Mouse (Mus musculus) lung, adult 2 months (tissue): ENCODE measurements around the gene Rwdd3. TPM values are rescaled to one million over a fixed set of nuclear protein-coding genes. Genes with fewer than 3 reads are reported as not detected.

Experiments
- DNase-seq: peaks from one replicate; pipeline ENCODE4 v3.0.0; 2022
- H3K4me1 ChIP-seq: fragments of 200-500 bp; 2 replicates; pipeline ENCODE4 v1.6.1; 2011; ENCODE audit warnings: low read length; ENCODE audit not compliant: control insufficient read depth, insufficient read depth
- H3K4me3 ChIP-seq: fragments of 200-500 bp; replicated peaks from 2 replicates; pipeline ENCODE3; 2011; ENCODE audit warnings: low read depth, mild to moderate bottlenecking, control low read depth, low read length; ENCODE audit errors: extremely low read depth
- CTCF ChIP-seq: fragments of 200-500 bp; IDR thresholded peaks from 2 replicates; pipeline ENCODE4 v1.5.1; 2011; ENCODE audit warnings: mild to moderate bottlenecking, low read length, control low read depth; ENCODE audit not compliant: insufficient read depth
- POLR2A ChIP-seq: fragments of 200-500 bp; IDR thresholded peaks from 2 replicates; pipeline ENCODE4 v1.6.1; 2011; ENCODE audit warnings: low read depth, mild to moderate bottlenecking, control low read depth, low read length, borderline replicate concordance; ENCODE audit errors: extremely low read depth
- WGBS: fragments of 180-500 bp; shearing (Covaris S2); methylation state at CpG from one replicate; pipeline ENCODE4 v1.1.7; 2018; 5-methylcytosine and 5-hydroxymethylcytosine counted together
- polyA plus RNA-seq: library from polyadenylated mRNA; depleted of rRNA; stranded (reverse); fragments of >200 nt; gene quantifications from 2 replicates; pipeline ENCODE4 v1.2.3, GENCODE M21; 2012

The Rwdd3 gene
- polyA plus RNA-seq, 1 experiment: 3.3 TPM

- no peak for TF ChIP-seq POLR2A
- TF ChIP-seq CTCF: no peak
- H3K4me1 ChIP-seq: no peaks in the 10 kb centered on the region; the same call in 1 of the 2 replicates
- WGBS: 61% methylated on average over 7 of the region's 7 CpGs
- DNase-seq: no peak
- no peak overlapping the region for H3K4me3 ChIP-seq
Observed at GRCm38 (mm10) chr3:121187510-121187909, 16.0 kb upstream of the Rwdd3 start.

GRCm38 (mm10) chr3:121186925-121187324 lies 15.4 kb upstream of the Rwdd3 start:
- 54% methylated on average over 3 of the region's 3 CpGs for WGBS
- no peak for DNase-seq
- TF ChIP-seq CTCF: no peak
- TF ChIP-seq POLR2A: no peak

GRCm38 (mm10) chr3:121185197-121185596 lies 13.7 kb upstream of the Rwdd3 start:
- TF ChIP-seq CTCF: no peak
- TF ChIP-seq POLR2A: no peak
- Histone ChIP-seq H3K4me3 (no peak overlapping the region), H3K4me1 (no peaks in the 10 kb centered on the region; the same call in 1 of the 2 replicates)
- 72% methylated on average over 3 of the region's 3 CpGs for WGBS
- no peak for DNase-seq

More at GRCm38 (mm10) chr3:121186925-121187324, 15.4 kb upstream of the Rwdd3 start:
- Histone ChIP-seq H3K4me1 (no peaks in the 10 kb centered on the region; the same call in 1 of the 2 replicates), H3K4me3 (no peak overlapping the region)

- TF ChIP-seq POLR2A (no peak), CTCF (no peak)
- no peak for DNase-seq
- H3K4me1 ChIP-seq: no peaks in the 10 kb centered on the region; the same call in 1 of the 2 replicates
- 89% methylated on average over 1 of the region's 1 CpGs for WGBS
- no peak overlapping the region for H3K4me3 ChIP-seq
Observed at GRCm38 (mm10) chr3:121176011-121176410, 4.5 kb upstream of the Rwdd3 start.

- no peak overlapping the region for H3K4me3 ChIP-seq
- WGBS: 46% methylated on average over 9 of the region's 9 CpGs
- no peak for DNase-seq
- TF ChIP-seq POLR2A (no peak), CTCF (no peak)
- H3K4me1 ChIP-seq: no peaks in the 10 kb centered on the region; the same call in 1 of the 2 replicates
Observed at GRCm38 (mm10) chr3:121174248-121174945, 2.9 kb upstream of the Rwdd3 start.

GRCm38 (mm10) chr3:121172718-121173117 lies 1.2 kb upstream of the Rwdd3 start:
- Histone ChIP-seq H3K4me3 (no peak overlapping the region), H3K4me1 (no peaks in the 10 kb centered on the region; the same call in 1 of the 2 replicates)
- TF ChIP-seq POLR2A (no peak), CTCF (no peak)
- no peak for DNase-seq
- 86% methylated on average over 2 of the region's 2 CpGs for WGBS

GRCm38 (mm10) chr3:121171872-121172265 lies 374 bp upstream of the Rwdd3 start:
- TF ChIP-seq CTCF (no peak), POLR2A (no peak)
- no peaks in the 10 kb centered on the region; the same call in 1 of the 2 replicates for H3K4me1 ChIP-seq
- no peak for DNase-seq
- H3K4me3 ChIP-seq: peak overlapping the region; percentile 15
- WGBS: 28% methylated on average over 6 of the region's 6 CpGs

GRCm38 (mm10) chr3:121170631-121171030 lies 864 bp downstream of the Rwdd3 start:
- no peak for DNase-seq
- TF ChIP-seq CTCF (no peak), POLR2A (no peak)
- no peak overlapping the region for H3K4me3 ChIP-seq
- no peaks in the 10 kb centered on the region; the same call in 1 of the 2 replicates for H3K4me1 ChIP-seq
- WGBS: 51% methylated on average over 7 of the region's 7 CpGs

- H3K4me1 ChIP-seq: no peaks in the 10 kb centered on the region; the same call in 1 of the 2 replicates
- TF ChIP-seq POLR2A (no peak), CTCF (no peak)
- 73% methylated on average over 15 of the region's 15 CpGs for WGBS
- H3K4me3 ChIP-seq: no peak overlapping the region
- DNase-seq: no peak
Observed at GRCm38 (mm10) chr3:121169092-121169942, 2.2 kb downstream of the Rwdd3 start.
